In the genomic region with DNA sequence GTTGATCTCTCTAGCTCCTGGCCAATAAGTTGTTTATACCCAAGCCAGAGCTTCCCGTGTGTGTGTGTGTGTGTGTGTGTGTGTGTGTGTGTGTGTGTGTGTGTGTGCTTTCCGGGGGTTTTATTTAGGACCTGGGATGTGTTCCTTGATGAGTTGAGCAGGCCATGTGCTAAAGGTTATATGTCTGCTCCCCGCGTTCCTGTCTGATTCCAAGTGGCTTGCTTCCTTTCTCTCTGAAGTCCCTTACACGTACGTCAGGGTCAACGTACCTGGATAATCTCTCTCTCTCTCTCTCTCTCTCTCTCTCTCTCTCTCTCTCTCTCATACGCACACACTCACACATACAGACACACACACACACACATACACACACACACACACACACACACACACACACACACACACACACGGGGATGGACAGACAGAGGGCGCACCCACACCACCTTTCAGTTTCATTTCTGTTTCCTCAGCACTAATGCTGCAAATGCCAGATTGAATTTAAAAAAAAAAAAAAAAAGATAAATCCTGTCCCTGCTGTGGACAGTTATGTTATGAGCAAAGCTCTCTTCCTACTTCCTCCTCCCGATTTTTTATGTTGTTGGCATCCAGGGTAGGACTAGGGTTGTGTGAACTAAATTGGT, we compare ENCODE assay signal across 12 mouse cellular contexts.
DNase-seq lines count a peak whose midpoint lies in the region; ATAC-seq lines count a peak whose summit lies in the region.
"Had no signal": no experiment of that assay in that cellular context is flagged by ENCODE, and none has a peak within 500 bp of the region (broad histone marks: within the 10 kb centered on the region; RNA-seq: fewer than 3 reads in every experiment).

No protein-coding gene starts in this region.

- intact Hi-C loops in gastrocnemius, postnatal 14 days (cut with DNase I; ENCODE audit: low total_unique reads), result loop anchor here (5.0 kb wide), 1 partner anchor 118 kb away; a partner anchor contains a TSS
- intact Hi-C loops in heart, postnatal 36 days (cut with DNase I), result loop anchor here (10.0 kb wide), 1 partner anchor 185 kb away; a partner anchor contains a TSS

- no peak overlapping the region for H3K4me2 ChIP-seq in neural tube, embryonic 15.5 days
- H3K4me2 ChIP-seq: hindbrain, embryonic 15.5 days; limb, embryonic 12.5 days had no signal

- no peaks in the 10 kb centered on the region for H3K36me3 ChIP-seq in neural tube, embryonic 15.5 days
- H3K36me3 ChIP-seq: hindbrain, embryonic 15.5 days; limb, embryonic 12.5 days had no signal

- H3K4me1 ChIP-seq in neural tube, embryonic 15.5 days, result peaks cover 6% of the 10 kb centered on the region; the same call in 1 of the 2 replicates

- H3K4me3 ChIP-seq in neural tube, embryonic 15.5 days (replicated peaks), result no peak overlapping the region
- H3K4me3 ChIP-seq: hindbrain, embryonic 15.5 days; limb, embryonic 12.5 days had no signal

- no peaks in the 10 kb centered on the region for H3K27me3 ChIP-seq in neural tube, embryonic 15.5 days (replicated peaks)
- H3K27me3 ChIP-seq: hindbrain, embryonic 15.5 days; limb, embryonic 12.5 days had no signal

- H3K9me3 ChIP-seq in neural tube, embryonic 15.5 days (replicated peaks), result no peaks in the 10 kb centered on the region
- H3K9me3 ChIP-seq: hindbrain, embryonic 15.5 days; limb, embryonic 12.5 days had no signal

- no peak overlapping the region for H3K27ac ChIP-seq in neural tube, embryonic 15.5 days (replicated peaks)
- H3K27ac ChIP-seq: hindbrain, embryonic 15.5 days; limb, embryonic 12.5 days had no signal

- H3K9ac ChIP-seq in neural tube, embryonic 15.5 days (replicated peaks), result no peak overlapping the region
- H3K9ac ChIP-seq: hindbrain, embryonic 15.5 days; limb, embryonic 12.5 days had no signal

- WGBS in neural tube, embryonic 15.5 days, result 88% methylated on average over 11 of the region's 11 CpGs

- ATAC-seq in neural tube, embryonic 15.5 days (ENCODE audit: low FRiP score), result no peak
- ATAC-seq: CD4-positive, CD25-positive, alpha-beta regulatory T cell, adult 4 months had no signal

- DNase-seq in gastrocnemius, adult 18-20 months (ENCODE audit: low spot score), result peak; percentile 47
- DNase-seq in gastrocnemius, postnatal 14 days, result no peak
- peak; percentile 48 for DNase-seq in kidney, postnatal 10 days
- DNase-seq in kidney, adult 11 months, result no peak
- DNase-seq in adipocyte (ENCODE audit: low spot score), result peak; percentile 5
- DNase-seq in heart, postnatal 36 days, result peak; percentile 48 to 49
- DNase-seq in layer of hippocampus, adult 9-10 months (ENCODE audit: low spot score), result no peak
- DNase-seq: embryo, embryonic 11 days had no signal

Comparison
In these comparisons a context has a peak if more than half of its experiments do, and no peak if none do; other contexts are left out.
1. DNase-seq: peak in gastrocnemius, adult 18-20 months (single experiment), kidney, postnatal 10 days (single experiment), adipocyte (single experiment) and heart, postnatal 36 days (2 of 2); none in gastrocnemius, postnatal 14 days (single experiment), kidney, adult 11 months (single experiment) and layer of hippocampus, adult 9-10 months (single experiment).